Mouse (Mus musculus): ENCODE measurements at regions not wholly inside any gene's neighbourhood (a gene's known extent, or its start where the extent isn't known, plus 50 kb on each side); places are given as distances from the start of the nearest gene placed in this dataset.

- DNase-seq (ENCODE audit: extremely low read depth, low read depth, low spot score): no peak
Measured at GRCm38 (mm10) chr9:116232386-116232785, 57.2 kb upstream of the Tgfbr2 start.

- DNase-seq (ENCODE audit: extremely low read depth, low read depth, low spot score): peak; percentile 37
Measured at GRCm38 (mm10) chr9:116231351-116232311, 56.5 kb upstream of the Tgfbr2 start.

GRCm38 (mm10) chr9:116230346-116230745 is 55.2 kb upstream of the Tgfbr2 start:
- no peak for DNase-seq (ENCODE audit: extremely low read depth, low read depth, low spot score)

GRCm38 (mm10) chr9:116228443-116228842 is 53.3 kb upstream of the Tgfbr2 start:
- no peak for DNase-seq (ENCODE audit: extremely low read depth, low read depth, low spot score)

- DNase-seq (ENCODE audit: extremely low read depth, low read depth, low spot score): no peak
Measured at GRCm38 (mm10) chr9:116227738-116228137, 52.6 kb upstream of the Tgfbr2 start.
